Mouse (Mus musculus): ENCODE measurements around the gene Methig1. TPM values are rescaled to one million over a fixed set of nuclear protein-coding genes. Genes with fewer than 3 reads are reported as not detected.
"Not testable (repeated sequence)": the region's sequence is repeated elsewhere in the genome, so short reads cannot be mapped to it uniquely, and the experiment has no call there.

Methig1 gene
- polyA plus RNA-seq, 1 experiment = not detected

DNA sequence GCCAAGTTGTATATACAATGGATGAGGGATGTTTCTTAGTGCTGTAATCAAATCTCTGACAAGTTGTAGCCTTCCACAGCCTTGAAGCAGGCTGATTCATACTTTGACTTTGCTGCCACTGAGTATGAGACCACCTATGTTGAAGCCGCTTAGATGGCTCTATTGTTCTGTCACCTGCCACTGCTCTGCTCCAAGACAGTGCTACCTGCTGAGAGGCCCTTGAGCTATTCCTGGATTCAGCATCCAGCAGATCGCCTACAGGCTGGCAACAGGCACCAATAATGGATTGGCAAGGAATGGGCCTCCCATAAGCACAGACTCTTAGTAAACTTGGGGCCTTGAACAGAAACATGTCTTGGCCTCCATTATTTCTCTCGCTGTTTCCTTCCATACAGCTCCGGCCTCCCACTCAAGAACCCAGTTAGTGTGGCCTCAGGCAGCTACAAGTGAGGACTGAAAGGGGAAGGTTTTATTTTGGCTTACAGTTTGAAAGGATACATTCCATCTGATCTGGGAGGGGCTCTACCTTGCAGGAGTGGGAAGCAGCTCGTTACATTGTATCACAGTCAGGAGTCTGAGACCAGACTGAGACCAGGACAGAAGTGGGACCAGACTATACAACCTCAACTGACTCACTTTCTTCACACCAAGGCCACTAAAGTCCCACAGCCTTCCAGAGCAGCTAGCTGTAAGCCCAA, 38.4 kb upstream of the Methig1 start:
- no peak overlapping the region for H3K4me3 ChIP-seq (ENCODE audit: extremely low read depth, insufficient read depth, insufficient read length)
- DNase-seq (ENCODE audit: low read depth in 1 of 2, low spot score in 2 of 2) = no peak
- TF ChIP-seq POLR2A (IDR thresholded peaks at IDR 0.05; ENCODE audit: low read depth, low read length) (no peak), CTCF (IDR thresholded peaks at IDR 0.05; ENCODE audit: extremely low read depth, insufficient read depth, insufficient read length, insufficient replicate concordance) (no peak)
- H3K27ac ChIP-seq (ENCODE audit: insufficient read depth, low read length) = no peak overlapping the region
- WGBS = 96% methylated on average over 5 of the region's 5 CpGs
- no peaks in the 10 kb centered on the region; the same call in 1 of the 2 replicates for H3K36me3 ChIP-seq (ENCODE audit: control insufficient read depth, insufficient read depth, low read length)
- no peaks in the 10 kb centered on the region for H3K27me3 ChIP-seq (ENCODE audit: control insufficient read depth, insufficient read depth, low read length)
- peaks cover 4% of the 10 kb centered on the region; the same call in 1 of the 2 replicates for H3K4me1 ChIP-seq (ENCODE audit: control insufficient read depth, insufficient read depth, insufficient read length)

DNA sequence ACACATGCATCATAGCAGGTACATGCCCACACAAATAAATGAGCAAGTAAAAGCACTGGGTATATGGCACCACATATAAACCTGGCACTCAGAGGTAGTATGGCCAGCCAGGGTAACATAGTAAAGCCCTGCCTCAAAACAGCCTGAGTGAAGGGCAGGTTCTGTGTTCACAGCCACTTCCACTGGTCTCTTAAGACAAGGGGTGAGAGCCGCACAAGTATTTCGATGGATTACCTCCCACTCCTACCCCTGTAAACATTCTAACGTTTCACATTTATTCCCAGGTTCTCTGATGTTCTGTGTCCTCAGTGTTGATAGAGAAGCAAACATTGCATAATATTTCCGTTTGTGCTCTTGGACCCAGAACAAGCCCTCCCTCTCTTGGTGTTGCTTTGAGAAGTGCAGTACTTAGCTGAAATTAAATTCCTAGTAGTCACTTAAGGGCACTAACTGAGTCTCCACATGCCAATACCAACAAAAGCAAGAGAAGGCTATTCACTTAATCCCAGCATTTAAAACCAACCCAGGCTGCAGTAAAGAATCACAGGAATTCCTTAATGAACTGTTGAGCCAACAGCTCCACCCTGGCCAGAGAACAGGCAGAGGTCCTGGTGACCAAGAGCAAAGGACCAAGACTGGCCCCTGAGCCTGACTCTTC, 34.8 kb upstream of the Methig1 start:
- not testable (repeated sequence) for DNase-seq (ENCODE audit: low read depth in 1 of 2, low spot score in 2 of 2); H3K36me3 ChIP-seq (ENCODE audit: control insufficient read depth, insufficient read depth, low read length); H3K4me1 ChIP-seq (ENCODE audit: control insufficient read depth, insufficient read depth, insufficient read length); H3K4me3 ChIP-seq (ENCODE audit: extremely low read depth, insufficient read depth, insufficient read length); H3K27me3 ChIP-seq (ENCODE audit: control insufficient read depth, insufficient read depth, low read length); H3K27ac ChIP-seq (ENCODE audit: insufficient read depth, low read length)
- WGBS = 63% methylated on average over 4 of the region's 4 CpGs

DNA sequence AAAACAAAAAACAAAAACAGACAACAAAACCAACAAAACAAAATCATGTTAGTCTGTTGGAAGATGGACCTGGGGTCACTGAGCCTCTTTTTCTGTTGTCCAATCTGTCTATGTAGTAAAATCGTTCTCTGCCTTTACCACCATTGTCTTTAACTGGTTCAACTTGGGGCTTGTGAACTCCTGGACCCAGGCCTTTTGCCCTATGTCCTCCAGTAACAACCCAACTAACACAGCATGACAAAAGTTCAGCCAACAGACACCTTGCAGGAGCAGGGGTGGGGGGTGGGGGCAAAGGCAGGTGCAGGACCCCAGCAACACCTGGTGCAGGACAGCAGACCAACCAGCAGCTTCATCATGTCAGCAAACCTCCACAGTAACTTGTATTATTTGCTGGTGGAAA, 33.1 kb upstream of the Methig1 start:
- no peak for DNase-seq (ENCODE audit: low read depth in 1 of 2, low spot score in 2 of 2)
- H3K27ac ChIP-seq (ENCODE audit: insufficient read depth, low read length) = no peak overlapping the region
- TF ChIP-seq POLR2A (IDR thresholded peaks at IDR 0.05; ENCODE audit: low read depth, low read length) (no peak), CTCF (IDR thresholded peaks at IDR 0.05; ENCODE audit: extremely low read depth, insufficient read depth, insufficient read length, insufficient replicate concordance) (no peak)
- no peaks in the 10 kb centered on the region for H3K36me3 ChIP-seq (ENCODE audit: control insufficient read depth, insufficient read depth, low read length)
- no peaks in the 10 kb centered on the region for H3K27me3 ChIP-seq (ENCODE audit: control insufficient read depth, insufficient read depth, low read length)
- no peak overlapping the region for H3K4me3 ChIP-seq (ENCODE audit: extremely low read depth, insufficient read depth, insufficient read length)
- WGBS = 82% methylated on average over 1 of the region's 1 CpGs
- H3K4me1 ChIP-seq (ENCODE audit: control insufficient read depth, insufficient read depth, insufficient read length) = no peaks in the 10 kb centered on the region

DNA sequence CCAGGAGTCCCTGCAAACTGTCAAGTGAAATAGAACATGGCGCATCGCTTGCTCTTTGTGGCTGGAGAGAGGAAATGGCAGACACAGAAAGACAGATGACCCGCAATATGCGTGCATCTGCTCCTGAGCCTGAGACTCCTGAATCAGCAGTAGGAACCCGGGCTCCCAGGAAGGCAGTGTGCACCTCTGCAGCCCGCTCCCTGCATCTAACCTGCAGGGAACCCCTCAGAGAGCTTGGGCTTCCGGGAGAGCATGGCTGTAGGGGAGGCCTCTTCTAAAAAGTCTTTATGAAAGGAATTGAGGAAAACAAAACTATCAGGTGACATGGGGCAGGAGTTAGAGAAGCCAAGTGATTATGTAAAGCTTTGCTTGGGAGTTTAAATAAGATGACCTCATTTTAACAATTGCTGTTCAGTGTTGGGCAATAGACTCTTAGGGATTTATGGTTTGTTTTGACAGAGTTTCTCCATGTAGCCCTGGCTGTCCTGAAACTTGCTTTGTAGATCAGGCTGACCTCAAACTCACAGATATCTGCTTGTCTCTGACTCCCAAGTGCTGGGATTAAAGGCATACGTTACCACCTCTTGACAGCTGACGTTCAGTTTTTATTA, 32.5 kb upstream of the Methig1 start:
- H3K4me3 ChIP-seq (ENCODE audit: extremely low read depth, insufficient read depth, insufficient read length) = no peak overlapping the region
- 72% methylated on average over 9 of the region's 9 CpGs for WGBS
- no peaks in the 10 kb centered on the region for H3K27me3 ChIP-seq (ENCODE audit: control insufficient read depth, insufficient read depth, low read length)
- TF ChIP-seq CTCF (IDR thresholded peaks at IDR 0.05; ENCODE audit: extremely low read depth, insufficient read depth, insufficient read length, insufficient replicate concordance) = no peak
- TF ChIP-seq POLR2A (IDR thresholded peaks at IDR 0.05; ENCODE audit: low read depth, low read length) = no peak
- no peaks in the 10 kb centered on the region for H3K36me3 ChIP-seq (ENCODE audit: control insufficient read depth, insufficient read depth, low read length)
- no peaks in the 10 kb centered on the region for H3K4me1 ChIP-seq (ENCODE audit: control insufficient read depth, insufficient read depth, insufficient read length)
- no peak for DNase-seq (ENCODE audit: low read depth in 1 of 2, low spot score in 2 of 2)
- H3K27ac ChIP-seq (ENCODE audit: insufficient read depth, low read length) = no peak overlapping the region

DNA sequence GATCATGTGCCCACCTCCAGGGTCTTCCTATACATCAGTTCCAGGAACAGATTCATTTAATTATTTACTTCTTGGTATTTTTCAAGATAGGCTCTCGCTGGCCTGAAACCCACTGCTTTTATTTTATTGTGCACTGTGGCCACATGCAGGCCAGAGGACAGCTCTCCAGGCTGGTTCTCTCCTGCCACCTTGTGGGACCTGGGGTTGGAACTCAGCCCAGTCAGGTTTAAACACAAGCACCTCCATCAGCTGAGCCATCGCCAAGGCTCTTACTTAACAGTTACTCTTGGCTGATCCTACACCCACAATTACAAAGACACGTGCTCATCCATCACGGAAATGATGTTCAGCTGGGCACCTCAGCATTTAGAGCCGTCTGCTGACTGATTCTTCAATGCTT, 31.8 kb upstream of the Methig1 start:
- H3K27me3 ChIP-seq (ENCODE audit: control insufficient read depth, insufficient read depth, low read length) = no peaks in the 10 kb centered on the region
- H3K27ac ChIP-seq (ENCODE audit: insufficient read depth, low read length) = no peak overlapping the region
- DNase-seq (ENCODE audit: low read depth in 1 of 2, low spot score in 2 of 2) = no peak
- TF ChIP-seq POLR2A (IDR thresholded peaks at IDR 0.05; ENCODE audit: low read depth, low read length) = no peak
- peak; percentile 9; the same call in 1 of the 2 replicates for TF ChIP-seq CTCF (IDR thresholded peaks at IDR 0.05; ENCODE audit: extremely low read depth, insufficient read depth, insufficient read length, insufficient replicate concordance)
- WGBS = 56% methylated on average over 5 of the region's 5 CpGs
- H3K4me1 ChIP-seq (ENCODE audit: control insufficient read depth, insufficient read depth, insufficient read length) = no peaks in the 10 kb centered on the region
- no peak overlapping the region for H3K4me3 ChIP-seq (ENCODE audit: extremely low read depth, insufficient read depth, insufficient read length)
- no peaks in the 10 kb centered on the region for H3K36me3 ChIP-seq (ENCODE audit: control insufficient read depth, insufficient read depth, low read length)

DNA sequence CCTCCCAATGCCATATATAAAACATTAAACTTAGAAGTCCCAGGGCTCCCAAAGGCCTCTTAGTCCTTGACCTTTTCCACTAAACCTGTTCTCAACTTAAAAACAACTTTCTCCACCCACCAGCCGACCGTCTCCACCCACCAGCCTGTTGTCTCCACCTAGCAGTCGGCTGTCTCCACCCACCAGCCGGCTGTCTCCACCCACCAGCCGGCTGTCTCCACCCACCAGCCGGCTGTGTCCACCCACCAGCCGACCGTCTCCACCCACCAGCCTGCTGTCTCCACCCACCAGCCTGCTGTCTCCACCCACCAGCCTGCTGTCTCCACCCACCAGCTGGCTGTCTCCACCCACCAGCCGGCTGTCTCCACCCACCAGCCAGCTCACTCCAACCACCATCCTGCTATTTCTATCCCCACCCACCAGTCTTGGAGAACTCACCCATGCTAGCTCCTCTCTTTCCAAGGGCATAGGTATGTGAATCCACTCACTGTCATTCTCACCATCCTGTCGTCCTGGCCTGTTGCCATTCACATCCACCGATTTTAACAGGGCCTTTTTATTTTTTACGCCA, 28.8 kb upstream of the Methig1 start:
- H3K36me3 ChIP-seq (ENCODE audit: control insufficient read depth, insufficient read depth, low read length) = no peaks in the 10 kb centered on the region
- H3K27ac ChIP-seq (ENCODE audit: insufficient read depth, low read length) = no peak overlapping the region
- no peak for DNase-seq (ENCODE audit: low read depth in 1 of 2, low spot score in 2 of 2)
- H3K4me1 ChIP-seq (ENCODE audit: control insufficient read depth, insufficient read depth, insufficient read length) = no peaks in the 10 kb centered on the region
- TF ChIP-seq CTCF (IDR thresholded peaks at IDR 0.05; ENCODE audit: extremely low read depth, insufficient read depth, insufficient read length, insufficient replicate concordance) = no peak
- TF ChIP-seq POLR2A (IDR thresholded peaks at IDR 0.05; ENCODE audit: low read depth, low read length) = no peak
- 89% methylated on average over 12 of the region's 12 CpGs for WGBS
- H3K4me3 ChIP-seq (ENCODE audit: extremely low read depth, insufficient read depth, insufficient read length) = no peak overlapping the region
- H3K27me3 ChIP-seq (ENCODE audit: control insufficient read depth, insufficient read depth, low read length) = no peaks in the 10 kb centered on the region

All from spleen, adult 2 months (tissue).